Mouse (Mus musculus) E14TG2a.4 (cell line): ENCODE measurements around the gene Zfp385b.

Experiments used
- H3K27me3 ChIP-seq: 2 replicates; pipeline ENCODE4 v1.6.1; 2014; ENCODE audit warnings: low read length, control low read depth; ENCODE audit not compliant: insufficient read depth
- H3K36me3 ChIP-seq: 2 replicates; pipeline ENCODE4 v1.6.1; 2014; ENCODE audit warnings: low read length, control low read depth; ENCODE audit not compliant: insufficient read depth
- H3K4me1 ChIP-seq: replicated peaks from 2 replicates; pipeline ENCODE4 v1.6.1; 2014; ENCODE audit warnings: low read depth, low read length, control low read depth
- H3K4me3 ChIP-seq: replicated peaks from 2 replicates; pipeline ENCODE4 v1.5.1; 2014; ENCODE audit warnings: mild to moderate bottlenecking, low read length
- H3K9me3 ChIP-seq: 2 replicates; pipeline ENCODE4 v1.6.1; 2014; ENCODE audit warnings: low read length, control low read depth
- CTCF ChIP-seq: conservative IDR thresholded peaks from 2 replicates; pipeline ENCODE4 v1.5.1; 2014; ENCODE audit warnings: low read length
- NANOG ChIP-seq: IDR thresholded peaks from 2 replicates; pipeline ENCODE4 v1.6.1; 2014; ENCODE audit warnings: borderline replicate concordance, low read length, mixed read lengths
- POU5F1 ChIP-seq: IDR thresholded peaks from 2 replicates; pipeline ENCODE4 v1.6.1; 2014; ENCODE audit warnings: low read length, borderline replicate concordance

Gene Zfp385b

DNA sequence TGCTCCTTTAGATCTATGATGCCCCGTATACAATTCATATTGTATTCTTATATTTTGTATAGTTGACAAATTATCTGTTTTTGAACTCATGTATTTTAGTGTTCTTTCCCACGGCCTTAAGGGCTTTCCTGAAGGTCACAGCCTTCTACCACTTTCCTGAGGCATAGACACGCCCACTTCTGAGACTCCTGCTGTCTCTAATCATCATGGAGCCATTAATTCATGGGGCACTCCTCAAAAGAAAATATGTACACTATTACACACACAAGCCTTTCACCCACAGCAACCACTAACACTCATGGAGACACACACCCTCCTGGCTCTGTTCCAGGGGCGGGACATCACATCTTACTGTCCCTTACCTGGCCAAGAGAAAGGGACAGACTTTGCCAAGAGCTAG is 232.1 kb downstream of the Zfp385b start:
- peaks cover 8% of the 10 kb centered on the region; the same call in 1 of the 2 replicates for H3K9me3 ChIP-seq
- TF ChIP-seq CTCF = no peak
- TF ChIP-seq NANOG = no peak
- TF ChIP-seq POU5F1 = no peak
- H3K4me1 ChIP-seq = peaks cover 31% of the 10 kb centered on the region
- H3K4me3 ChIP-seq = no peak overlapping the region
- no peaks in the 10 kb centered on the region for H3K36me3 ChIP-seq
- no peaks in the 10 kb centered on the region for H3K27me3 ChIP-seq

- H3K9me3 ChIP-seq = peaks cover 8% of the 10 kb centered on the region; the same call in 1 of the 2 replicates
- no peak for TF ChIP-seq CTCF
- peak; percentile 24; the same call in 1 of the 2 replicates for TF ChIP-seq NANOG
- TF ChIP-seq POU5F1 = 0 out of 2 replicates have a peak, but pooled peaks have one; percentile 43
- no peaks in the 10 kb centered on the region for H3K27me3 ChIP-seq
- H3K4me1 ChIP-seq = peaks cover 31% of the 10 kb centered on the region
- H3K4me3 ChIP-seq = no peak overlapping the region
- no peaks in the 10 kb centered on the region for H3K36me3 ChIP-seq
Measured at GRCm38 (mm10) chr2:77586581-77587360, 232.7 kb downstream of the Zfp385b start.

DNA sequence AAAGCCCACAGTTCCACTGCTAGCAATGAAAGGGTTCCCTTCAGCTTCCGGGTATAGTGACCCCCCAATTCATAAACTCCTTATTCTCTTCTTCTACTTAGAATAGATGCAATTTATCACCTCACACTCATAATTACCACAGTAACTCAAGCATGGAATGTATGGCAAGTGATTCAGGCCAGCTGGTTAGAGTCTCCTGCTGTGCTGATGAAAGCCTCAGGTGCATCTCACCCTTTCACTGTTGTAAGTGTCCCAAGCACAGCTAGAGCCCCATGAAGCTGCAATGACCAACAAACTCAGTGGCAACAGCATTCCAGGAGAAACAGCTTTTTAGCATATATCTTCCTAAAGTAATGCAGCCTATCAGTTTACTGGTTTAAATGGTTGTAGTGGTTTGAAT is 235.9 kb downstream of the Zfp385b start:
- Histone ChIP-seq H3K27me3 (no peaks in the 10 kb centered on the region), H3K9me3 (peaks cover 8% of the 10 kb centered on the region; the same call in 1 of the 2 replicates), H3K4me1 (peaks cover 31% of the 10 kb centered on the region), H3K4me3 (no peak overlapping the region), H3K36me3 (no peaks in the 10 kb centered on the region)
- TF ChIP-seq CTCF (no peak), POU5F1 (no peak), NANOG (no peak)

GRCm38 (mm10) chr2:77576571-77576970 is 242.9 kb downstream of the Zfp385b start:
- Histone ChIP-seq H3K4me3 (no peak overlapping the region), H3K4me1 (no peaks in the 10 kb centered on the region)

GRCm38 (mm10) chr2:77567528-77568435 is 251.7 kb downstream of the Zfp385b start:
- H3K36me3 ChIP-seq = no peaks in the 10 kb centered on the region
- H3K27me3 ChIP-seq = no peaks in the 10 kb centered on the region
- no peaks in the 10 kb centered on the region for H3K9me3 ChIP-seq
- no peaks in the 10 kb centered on the region for H3K4me1 ChIP-seq
- no peak overlapping the region for H3K4me3 ChIP-seq
- TF ChIP-seq NANOG (no peak), CTCF (no peak), POU5F1 (no peak)

More at GRCm38 (mm10) chr2:77576571-77576970, 242.9 kb downstream of the Zfp385b start:
- H3K27me3 ChIP-seq = no peaks in the 10 kb centered on the region
- H3K9me3 ChIP-seq = no peaks in the 10 kb centered on the region
- H3K36me3 ChIP-seq = no peaks in the 10 kb centered on the region
- TF ChIP-seq POU5F1 (no peak), CTCF (no peak), NANOG (no peak)

- H3K4me1 ChIP-seq = no peaks in the 10 kb centered on the region
- H3K4me3 ChIP-seq = no peak overlapping the region
- H3K9me3 ChIP-seq = no peaks in the 10 kb centered on the region
- no peak for TF ChIP-seq POU5F1
- TF ChIP-seq NANOG = no peak
- TF ChIP-seq CTCF = no peak
- H3K36me3 ChIP-seq = no peaks in the 10 kb centered on the region
- no peaks in the 10 kb centered on the region for H3K27me3 ChIP-seq
Measured at GRCm38 (mm10) chr2:77563706-77564105, 255.7 kb downstream of the Zfp385b start.

DNA sequence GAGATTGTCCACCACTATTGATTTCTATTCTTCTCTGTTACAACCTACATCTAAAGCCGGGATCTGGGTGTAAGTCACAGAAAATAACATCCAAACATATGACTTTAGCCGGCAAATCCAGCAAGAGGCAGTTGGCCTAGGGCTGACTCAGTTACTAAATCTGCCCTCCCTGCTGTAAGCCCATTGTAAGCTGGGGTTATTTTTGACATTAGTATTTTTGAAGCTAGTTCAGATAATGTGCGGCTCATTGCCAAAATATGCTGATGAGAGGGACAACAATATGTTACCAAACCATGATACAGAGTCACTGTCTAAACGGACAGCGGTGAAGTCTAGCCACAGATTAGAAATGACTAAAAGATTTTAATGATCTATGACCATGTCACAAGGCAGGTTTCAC is 257.5 kb downstream of the Zfp385b start:
- H3K4me3 ChIP-seq = no peak overlapping the region
- H3K4me1 ChIP-seq = no peaks in the 10 kb centered on the region
- H3K27me3 ChIP-seq = no peaks in the 10 kb centered on the region
- H3K9me3 ChIP-seq = no peaks in the 10 kb centered on the region
- TF ChIP-seq CTCF (no peak), POU5F1 (no peak), NANOG (no peak)
- no peaks in the 10 kb centered on the region for H3K36me3 ChIP-seq

DNA sequence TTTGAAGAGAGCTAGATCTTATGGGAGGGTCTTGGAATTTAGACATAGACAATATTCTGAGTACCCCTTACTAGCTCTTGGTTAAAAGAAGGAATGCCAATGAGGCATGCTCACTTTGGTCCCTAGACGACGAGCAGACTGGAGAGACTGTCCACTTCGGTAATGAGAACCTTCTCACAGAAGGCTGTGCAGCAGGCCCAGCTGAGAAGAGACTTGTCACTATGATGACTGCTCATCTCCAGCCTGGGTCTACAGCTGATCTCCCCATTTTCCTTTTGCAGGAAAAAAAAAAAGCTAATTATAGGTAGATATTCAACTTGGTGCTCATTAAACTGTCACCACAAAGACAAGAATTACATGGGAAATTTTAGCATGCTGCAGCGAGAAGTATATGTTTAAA is 262.5 kb downstream of the Zfp385b start:
- Histone ChIP-seq H3K9me3 (no peaks in the 10 kb centered on the region), H3K4me3 (no peak overlapping the region), H3K36me3 (no peaks in the 10 kb centered on the region), H3K4me1 (no peaks in the 10 kb centered on the region), H3K27me3 (no peaks in the 10 kb centered on the region)
- TF ChIP-seq NANOG = no peak
- no peak for TF ChIP-seq CTCF
- TF ChIP-seq POU5F1 = no peak
